ENCODE assay signal across 8 mouse cellular contexts in the genomic region with DNA sequence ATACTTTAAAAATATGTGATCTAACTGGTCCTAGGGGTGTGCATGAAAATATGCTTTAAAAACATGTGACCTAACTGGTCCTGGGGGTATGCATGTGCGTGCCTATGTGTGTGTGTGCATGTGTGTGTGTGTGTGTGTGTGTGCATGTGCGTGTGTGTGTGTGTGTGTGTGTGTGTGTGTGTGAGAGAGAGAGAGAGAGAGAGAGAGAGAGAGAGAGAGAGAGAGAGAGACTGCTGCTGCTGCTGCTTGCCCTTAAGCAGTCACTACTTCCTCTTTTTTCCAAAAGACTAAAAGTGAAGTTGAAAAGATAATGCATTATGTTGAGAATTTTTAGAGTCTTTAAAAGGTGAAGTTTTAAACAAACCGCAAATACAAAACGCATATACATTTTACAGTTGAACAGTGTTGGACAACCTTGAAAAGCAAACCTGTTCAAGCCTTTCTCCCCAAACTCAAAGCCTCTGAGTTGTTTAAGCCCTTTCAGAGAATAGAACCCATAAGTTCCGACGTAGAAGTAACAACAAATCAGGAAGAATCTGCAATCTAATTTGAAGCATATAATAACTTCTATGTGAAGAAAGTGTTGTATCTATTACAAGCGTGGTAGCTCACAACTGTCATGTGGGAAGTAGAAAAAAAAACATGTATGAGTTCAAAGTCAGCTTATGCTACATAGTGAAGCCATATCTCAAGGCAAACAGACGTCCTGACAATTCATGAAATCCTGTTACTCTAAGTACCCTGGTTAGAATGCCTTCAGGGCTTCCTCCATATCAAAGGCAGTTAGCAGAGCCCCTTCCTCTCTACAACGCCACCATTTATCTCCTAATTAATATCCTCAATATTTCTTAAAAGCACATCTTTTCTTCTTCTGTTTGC. TPM values are rescaled to one million over a fixed set of nuclear protein-coding genes. Genes with fewer than 3 reads are reported as not detected.
DNase-seq lines count a peak whose midpoint lies in the region; ATAC-seq and TF ChIP-seq lines count a peak whose summit lies in the region.

No protein-coding gene starts in this region.

- peak overlapping the region; percentile 59 for H3K4me3 ChIP-seq in heart, embryonic 15.5 days
- H3K4me3 ChIP-seq in hindbrain, embryonic 12.5 days: no peak overlapping the region
- H3K4me3 ChIP-seq in thymus, adult 2 months (ENCODE audit: control insufficient read depth, insufficient read depth, low read length): no peak overlapping the region

- 66% methylated on average over 9 of the region's 9 CpGs for WGBS in heart, embryonic 15.5 days
- 80% methylated on average over 9 of the region's 9 CpGs for WGBS in hindbrain, embryonic 12.5 days
- WGBS in thymus, adult 2 months: 18% methylated on average over 9 of the region's 9 CpGs

- peak overlapping the region; percentile 78; the same call in 1 of the 2 replicates for H3K27ac ChIP-seq in heart, embryonic 15.5 days
- no peak overlapping the region for H3K27ac ChIP-seq in hindbrain, embryonic 12.5 days
- no peak overlapping the region for H3K27ac ChIP-seq in thymus, adult 2 months (ENCODE audit: control insufficient read depth, insufficient read depth, low read length)

- peaks cover 3% of the 10 kb centered on the region; the same call in 1 of the 2 replicates for H3K4me1 ChIP-seq in heart, embryonic 15.5 days (replicated peaks)
- H3K4me1 ChIP-seq in hindbrain, embryonic 12.5 days: 0 out of 2 replicates have a peak, but pooled peaks cover 2% of the 10 kb centered on the region
- no peaks in the 10 kb centered on the region for H3K4me1 ChIP-seq in thymus, adult 2 months (replicated peaks; ENCODE audit: control insufficient read depth, insufficient read depth, low read length)

- no peak for ATAC-seq in heart, embryonic 15.5 days (replicated peaks; ENCODE audit: insufficient number of reproducible peaks, insufficient read depth, low FRiP score, low read depth)
- ATAC-seq in hindbrain, embryonic 12.5 days (ENCODE audit: low FRiP score): no peak
- peak; percentile 46 for ATAC-seq in megakaryocyte progenitor cell, adult 5-6 weeks (replicated peaks; ENCODE audit: poor library complexity)
- ATAC-seq in monocyte, adult 5-6 weeks (replicated peaks; ENCODE audit: insufficient number of reproducible peaks, low FRiP score, low TSS enrichment, poor library complexity, severe bottlenecking): no peak

- no peaks in the 10 kb centered on the region for H3K9me3 ChIP-seq in heart, embryonic 15.5 days (replicated peaks)
- no peaks in the 10 kb centered on the region for H3K9me3 ChIP-seq in hindbrain, embryonic 12.5 days (replicated peaks)

- TF ChIP-seq POLR2A in thymus, adult 2 months (IDR thresholded peaks at IDR 0.05; ENCODE audit: control insufficient read depth, extremely low read depth, insufficient read depth, low read length, poor library complexity): no peak

- H3K9ac ChIP-seq in heart, embryonic 15.5 days: no peak overlapping the region
- no peak overlapping the region for H3K9ac ChIP-seq in hindbrain, embryonic 12.5 days

- H3K4me2 ChIP-seq in heart, embryonic 15.5 days: peak overlapping the region; percentile 81
- peak overlapping the region; percentile 49 for H3K4me2 ChIP-seq in hindbrain, embryonic 12.5 days (replicated peaks)

- intact Hi-C loops in heart, postnatal 36 days (cut with DNase I): no loop called here

- no peaks in the 10 kb centered on the region for H3K27me3 ChIP-seq in heart, embryonic 15.5 days
- H3K27me3 ChIP-seq in hindbrain, embryonic 12.5 days: no peaks in the 10 kb centered on the region
- H3K27me3 ChIP-seq in thymus, adult 2 months (ENCODE audit: control insufficient read depth, insufficient read depth, low read length): no peaks in the 10 kb centered on the region

- no peak for TF ChIP-seq CTCF in thymus, adult 2 months (IDR thresholded peaks at IDR 0.05; ENCODE audit: borderline replicate concordance, control insufficient read depth, extremely low read depth, insufficient read depth, low read length, poor library complexity)

- DNase-seq in heart, postnatal 36 days: no peak
- DNase-seq in MEL-GATA-1-ER (ENCODE audit: extremely low read depth, low read depth): peak; percentile 71
- DNase-seq in thymus, adult 2 months: no peak
- no peak for DNase-seq in layer of hippocampus, postnatal 25 days (ENCODE audit: extremely low spot score in 1 of 2, low spot score in 1 of 2)

- H3K36me3 ChIP-seq in heart, embryonic 15.5 days: no peaks in the 10 kb centered on the region
- no peaks in the 10 kb centered on the region for H3K36me3 ChIP-seq in hindbrain, embryonic 12.5 days
- no peaks in the 10 kb centered on the region for H3K36me3 ChIP-seq in thymus, adult 2 months (ENCODE audit: control insufficient read depth, insufficient read depth, low read length)

RNA-seq across cellular contexts. Expression of gene Pla2g4a, which starts 0.6 kb away (rescaled TPM):
- polyA plus RNA-seq in heart, embryonic 15.5 days (2015; fragmentation: Nextera tagmentation; extraction: Ambion mirVana): 4.5 and 7.7 TPM in 2 replicates
- total RNA-seq in heart, postnatal 36 days (2021): 1 to 10 TPM; 2.5 to 3.6 TPM
- 5.7 and 6.8 TPM in 2 replicates for polyA plus RNA-seq in hindbrain, embryonic 12.5 days (2016; fragmentation: Nextera tagmentation; extraction: Ambion mirVana)
- 34.4 and 39.1 TPM in 2 replicates for total RNA-seq in megakaryocyte progenitor cell, adult 5-6 weeks (2015)
- 75.3 and 110 TPM in 2 replicates for total RNA-seq in megakaryocyte progenitor cell, adult 5-6 weeks (2017)
- 1.3 and 1.7 TPM in 2 replicates for polyA plus RNA-seq in thymus, adult 2 months (2012; rRNA removed)
- total RNA-seq in monocyte, adult 5-6 weeks (2017): 16.5 to 30.5 TPM (median 25.9 TPM) in 3 replicates
- total RNA-seq in layer of hippocampus, postnatal 25 days (2021): 1 to 10 TPM; 2.0 to 2.6 TPM
